Mouse (Mus musculus) lung, adult 2 months (tissue): ENCODE measurements around the gene Ring1.

ENCODE experiments used
- CTCF ChIP-seq: fragments of 200-500 bp; IDR thresholded peaks from 2 replicates; pipeline ENCODE4 v1.5.1; 2011; ENCODE audit warnings: mild to moderate bottlenecking, low read length, control low read depth; ENCODE audit not compliant: insufficient read depth
- POLR2A ChIP-seq: fragments of 200-500 bp; IDR thresholded peaks from 2 replicates; pipeline ENCODE4 v1.6.1; 2011; ENCODE audit warnings: low read depth, mild to moderate bottlenecking, control low read depth, low read length, borderline replicate concordance; ENCODE audit errors: extremely low read depth

GRCm38 (mm10) chr17:34072091-34072490 lies 47.6 kb upstream of the Ring1 start:
- no peak for TF ChIP-seq CTCF
- no peak for TF ChIP-seq POLR2A
